Mouse (Mus musculus) kidney, postnatal 4 days (tissue): ENCODE measurements around the gene Mustn1.

Experiments
- DNase-seq, 2 experiments: peaks; one replicate each; pipeline ENCODE4 v3.0.0; 2021; ENCODE audit warnings: mixed read lengths in 2 of 2

Mustn1 gene

GRCm38 (mm10) chr14:30880251-30880650, 1.3 kb downstream of the Mustn1 start:
- DNase-seq: no peak

- peak; percentile 84 to 85 for DNase-seq
Measured at GRCm38 (mm10) chr14:30880811-30881717, 2.1 kb downstream of the Mustn1 start.

GRCm38 (mm10) chr14:30881718-30882108, 2.7 kb downstream of the Mustn1 start:
- no peak for DNase-seq

GRCm38 (mm10) chr14:30885298-30885697, 6.3 kb downstream of the Mustn1 start:
- no peak for DNase-seq

- DNase-seq: no peak
Measured at GRCm38 (mm10) chr14:30886204-30886603, 7.2 kb downstream of the Mustn1 start, which contains the start of gene Itih4. Itih4 (plus strand) TSS chr14:30886476.

GRCm38 (mm10) chr14:30888271-30888732, 9.3 kb downstream of the Mustn1 start:
- peak; percentile 69 to 77 for DNase-seq

- DNase-seq: no peak
Measured at GRCm38 (mm10) chr14:30899972-30900371, 21.0 kb downstream of the Mustn1 start.

- no peak for DNase-seq
Measured at GRCm38 (mm10) chr14:30902628-30903027, 23.6 kb downstream of the Mustn1 start.

- no peak for DNase-seq
Measured at GRCm38 (mm10) chr14:30903036-30903435, 24.0 kb downstream of the Mustn1 start.

GRCm38 (mm10) chr14:30904307-30904706, 25.3 kb downstream of the Mustn1 start:
- DNase-seq: no peak

- DNase-seq: no peak
Measured at GRCm38 (mm10) chr14:30906001-30906400, 27.0 kb downstream of the Mustn1 start.

- no peak for DNase-seq
Measured at GRCm38 (mm10) chr14:30907814-30908265, 28.8 kb downstream of the Mustn1 start.

GRCm38 (mm10) chr14:30911141-30911540, 32.1 kb downstream of the Mustn1 start:
- no peak for DNase-seq

- peak in 1 of 2 experiments; percentile 26 for DNase-seq
Measured at GRCm38 (mm10) chr14:30912641-30913040, 33.6 kb downstream of the Mustn1 start.

GRCm38 (mm10) chr14:30913404-30913803, 34.4 kb downstream of the Mustn1 start:
- peak; percentile 49 to 66 for DNase-seq

- no peak for DNase-seq
Measured at GRCm38 (mm10) chr14:30916516-30916915, 37.5 kb downstream of the Mustn1 start.

- no peak for DNase-seq
Measured at GRCm38 (mm10) chr14:30922053-30922670, 43.2 kb downstream of the Mustn1 start.

- peak in 1 of 2 experiments; percentile 5 for DNase-seq
Measured at GRCm38 (mm10) chr14:30923375-30924105, 44.5 kb downstream of the Mustn1 start, which contains the start of gene Itih3. Itih3 (minus strand) TSS chr14:30923760.

GRCm38 (mm10) chr14:30925492-30925891, 46.5 kb downstream of the Mustn1 start:
- no peak for DNase-seq

- DNase-seq: no peak
Measured at GRCm38 (mm10) chr14:30930386-30930785, 51.4 kb downstream of the Mustn1 start.
